ENCODE assay signal across 13 mouse cellular contexts in genomic region chr7:130677541-130678274, GRCm38 (mm10).
A peak's percentile ranks its signal among the peaks of the same experiment; 100 is the strongest.
DNase-seq lines count a peak whose midpoint lies in the region; ATAC-seq and TF ChIP-seq lines count a peak whose summit lies in the region.
"Had no signal": no experiment of that assay in that cellular context is flagged by ENCODE, and none has a peak within 500 bp of the region (broad histone marks: within the 10 kb centered on the region; RNA-seq: fewer than 3 reads in every experiment).

No protein-coding gene starts in this region.

- no peak for TF ChIP-seq CTCF in hindbrain, postnatal 0 days (IDR thresholded peaks at IDR 0.05; ENCODE audit: low read depth)

- H3K9ac ChIP-seq in kidney, embryonic 15.5 days = no peak overlapping the region
- H3K9ac ChIP-seq in forebrain, embryonic 15.5 days (replicated peaks) = no peak overlapping the region
- H3K9ac ChIP-seq in hindbrain, postnatal 0 days (replicated peaks; ENCODE audit: low read length) = no peak overlapping the region
- H3K9ac ChIP-seq in neural tube, embryonic 12.5 days = no peak overlapping the region

- ATAC-seq in kidney, embryonic 15.5 days (replicated peaks; ENCODE audit: low FRiP score) = no peak
- ATAC-seq in forebrain, embryonic 15.5 days (replicated peaks) = peak; percentile 24; the same call in 1 of the 2 replicates
- no peak for ATAC-seq in hindbrain, postnatal 0 days
- ATAC-seq in neural tube, embryonic 12.5 days (ENCODE audit: low FRiP score, low read depth) = peak; percentile 41; the same call in 1 of the 2 replicates
- no peak for ATAC-seq in megakaryocyte progenitor cell, adult 5-6 weeks (replicated peaks; ENCODE audit: poor library complexity)
- ATAC-seq: activated CD4-positive, CD25-positive, alpha-beta regulatory T cell, adult 4 months had no signal

- H3K4me1 ChIP-seq in kidney, embryonic 15.5 days = peaks cover 9% of the 10 kb centered on the region
- peaks cover 17% of the 10 kb centered on the region for H3K4me1 ChIP-seq in forebrain, embryonic 15.5 days
- no peaks in the 10 kb centered on the region; the same call in 1 of the 2 replicates for H3K4me1 ChIP-seq in hindbrain, postnatal 0 days (ENCODE audit: insufficient read depth, low read length)
- peaks cover 26% of the 10 kb centered on the region for H3K4me1 ChIP-seq in neural tube, embryonic 12.5 days

- 75% methylated on average over 12 of the region's 12 CpGs for WGBS in kidney, embryonic 15.5 days
- 59% methylated on average over 12 of the region's 12 CpGs for WGBS in forebrain, embryonic 15.5 days
- WGBS in hindbrain, postnatal 0 days = 62% methylated on average over 12 of the region's 12 CpGs
- 69% methylated on average over 12 of the region's 12 CpGs for WGBS in neural tube, embryonic 12.5 days

- H3K9me3 ChIP-seq in kidney, embryonic 15.5 days (replicated peaks) = 0 out of 2 replicates have a peak, but pooled peaks cover 4% of the 10 kb centered on the region
- no peaks in the 10 kb centered on the region for H3K9me3 ChIP-seq in forebrain, embryonic 15.5 days
- no peaks in the 10 kb centered on the region for H3K9me3 ChIP-seq in hindbrain, postnatal 0 days (ENCODE audit: low read length)
- no peaks in the 10 kb centered on the region for H3K9me3 ChIP-seq in neural tube, embryonic 12.5 days

- H3K36me3 ChIP-seq in kidney, embryonic 15.5 days = peaks cover 23% of the 10 kb centered on the region
- no peaks in the 10 kb centered on the region for H3K36me3 ChIP-seq in forebrain, embryonic 15.5 days
- H3K36me3 ChIP-seq in hindbrain, postnatal 0 days (ENCODE audit: insufficient read depth, low read length) = no peaks in the 10 kb centered on the region
- no peaks in the 10 kb centered on the region for H3K36me3 ChIP-seq in neural tube, embryonic 12.5 days

- no peaks in the 10 kb centered on the region for H3K27me3 ChIP-seq in kidney, embryonic 15.5 days
- no peaks in the 10 kb centered on the region for H3K27me3 ChIP-seq in forebrain, embryonic 15.5 days
- no peaks in the 10 kb centered on the region for H3K27me3 ChIP-seq in hindbrain, postnatal 0 days (ENCODE audit: insufficient read depth, low read length)
- H3K27me3 ChIP-seq in neural tube, embryonic 12.5 days (replicated peaks) = no peaks in the 10 kb centered on the region

- no peak overlapping the region for H3K4me3 ChIP-seq in kidney, embryonic 15.5 days (replicated peaks)
- H3K4me3 ChIP-seq in forebrain, embryonic 15.5 days = no peak overlapping the region
- H3K4me3 ChIP-seq in hindbrain, postnatal 0 days (ENCODE audit: low read length) = no peak overlapping the region
- H3K4me3 ChIP-seq in neural tube, embryonic 12.5 days = no peak overlapping the region
- H3K4me3 ChIP-seq: left cerebral cortex, adult 2 months had no signal

- no peak overlapping the region for H3K4me2 ChIP-seq in kidney, embryonic 15.5 days
- no peak overlapping the region for H3K4me2 ChIP-seq in forebrain, embryonic 15.5 days (replicated peaks)
- no peak overlapping the region for H3K4me2 ChIP-seq in hindbrain, postnatal 0 days (ENCODE audit: low read depth, low read length)
- H3K4me2 ChIP-seq in neural tube, embryonic 12.5 days (replicated peaks) = no peak overlapping the region

- H3K27ac ChIP-seq in kidney, embryonic 15.5 days = 0 out of 2 replicates have a peak overlapping the region, but pooled peaks have one; percentile 0
- H3K27ac ChIP-seq in forebrain, embryonic 15.5 days (replicated peaks) = peak overlapping the region; percentile 57
- H3K27ac ChIP-seq in hindbrain, postnatal 0 days = 0 out of 2 replicates have a peak overlapping the region, but pooled peaks have one; percentile 4
- H3K27ac ChIP-seq in neural tube, embryonic 12.5 days = peak overlapping the region; percentile 69
- H3K27ac ChIP-seq: kidney, postnatal 0 days; left cerebral cortex, adult 2 months had no signal

- no peak for DNase-seq in kidney, postnatal 14 days
- no peak for DNase-seq in hindbrain, postnatal 0 days (ENCODE audit: low spot score)
- DNase-seq in B cell, adult 2 months = no peak
- no peak for DNase-seq in urinary bladder, postnatal 4 days (ENCODE audit: low spot score in 2 of 2)
- DNase-seq: lung, postnatal 14 days; thymus, postnatal 36 days had no signal

Comparison
In these comparisons a context has a peak if more than half of its experiments do, and no peak if none do; other contexts are left out.
1. ATAC-seq: peak in forebrain, embryonic 15.5 days (single experiment) and neural tube, embryonic 12.5 days (single experiment); none in kidney, embryonic 15.5 days (single experiment), hindbrain, postnatal 0 days (single experiment) and megakaryocyte progenitor cell, adult 5-6 weeks (single experiment).
2. H3K27ac ChIP-seq: peak in every context shown above with its lines; median percentile 69 in neural tube, embryonic 12.5 days; 57 in forebrain, embryonic 15.5 days; 4 in hindbrain, postnatal 0 days; 0 in kidney, embryonic 15.5 days.